34 mouse cellular contexts compared by ENCODE assay signal in genomic region chr8:119639798-119640197, GRCm38 (mm10). TPM values are rescaled to one million over a fixed set of nuclear protein-coding genes. Genes with fewer than 3 reads are reported as not detected.
A peak's percentile ranks its signal among the peaks of the same experiment; 100 is the strongest.
DNase-seq lines count a peak whose midpoint lies in the region; TF ChIP-seq lines count a peak whose summit lies in the region.
"Had no signal": no experiment of that assay in that cellular context is flagged by ENCODE, and none has a peak within 500 bp of the region (broad histone marks: within the 10 kb centered on the region; RNA-seq: fewer than 3 reads in every experiment).

No protein-coding gene starts in this region.

- no peaks in the 10 kb centered on the region for H3K27me3 ChIP-seq in testis, adult 2 months (ENCODE audit: control insufficient read depth, insufficient read depth, low read length)
- H3K27me3 ChIP-seq: embryonic facial prominence, embryonic 15.5 days; hindbrain, embryonic 15.5 days had no signal

- H3K4me3 ChIP-seq in gastrocnemius, adult 2 months = no peak overlapping the region
- H3K4me3 ChIP-seq in testis, adult 2 months (ENCODE audit: control insufficient read depth, low read depth, low read length) = no peak overlapping the region
- H3K4me3 ChIP-seq: embryonic facial prominence, embryonic 10.5 days; embryonic facial prominence, embryonic 15.5 days; forebrain, embryonic 12.5 days; hindbrain, embryonic 10.5 days; hindbrain, embryonic 15.5 days; layer of hippocampus, adult 2 months; liver, embryonic 12.5 days; midbrain, embryonic 13.5 days; neural tube, embryonic 13.5 days had no signal

- no peaks in the 10 kb centered on the region for H3K36me3 ChIP-seq in testis, adult 2 months (ENCODE audit: control insufficient read depth, insufficient read depth, low read length)
- H3K36me3 ChIP-seq: embryonic facial prominence, embryonic 10.5 days; embryonic facial prominence, embryonic 15.5 days; forebrain, embryonic 12.5 days; hindbrain, embryonic 10.5 days; hindbrain, embryonic 15.5 days; liver, embryonic 12.5 days; midbrain, embryonic 13.5 days; neural tube, embryonic 13.5 days had no signal

- no peak for TF ChIP-seq CTCF in gastrocnemius, adult 2 months (IDR thresholded peaks at IDR 0.05)
- no peak for TF ChIP-seq CTCF in testis, adult 2 months (IDR thresholded peaks at IDR 0.05; ENCODE audit: control insufficient read depth, insufficient read depth, insufficient replicate concordance, low read depth, low read length)

- TF ChIP-seq POLR2A in testis, adult 2 months (IDR thresholded peaks at IDR 0.05; ENCODE audit: control insufficient read depth, low read depth, low read length) = no peak

- DNase-seq in adrenal gland, adult (ENCODE audit: inconsistent age in 2 of 2, low spot score in 1 of 2) = peak; percentile 40 to 77
- no peak for DNase-seq in adrenal gland, postnatal 25 days
- DNase-seq in gastrocnemius, adult 2 months = no peak
- DNase-seq in gastrocnemius, postnatal 4 days (ENCODE audit: low spot score in 2 of 2) = no peak
- no peak for DNase-seq in testis, postnatal 14 days (ENCODE audit: low spot score)
- no peak for DNase-seq in left cerebral cortex, postnatal 14 days (ENCODE audit: low spot score in 2 of 2)
- DNase-seq in lung, postnatal 10 days = no peak
- DNase-seq: cerebellum, postnatal 25 days; forebrain, postnatal 0 days; gastrocnemius, postnatal 10 days; heart, postnatal 14 days; left cerebral cortex, postnatal 4 days; liver, postnatal 0 days; thymus, postnatal 14 days had no signal

- peak overlapping the region; percentile 75 for H3K27ac ChIP-seq in gastrocnemius, adult 2 months
- peak overlapping the region; percentile 25 for H3K27ac ChIP-seq in testis, adult 2 months (ENCODE audit: control insufficient read depth, insufficient read depth, low read depth, low read length)
- H3K27ac ChIP-seq: embryonic facial prominence, embryonic 10.5 days; embryonic facial prominence, embryonic 15.5 days; forebrain, embryonic 12.5 days; hindbrain, embryonic 10.5 days; hindbrain, embryonic 15.5 days; layer of hippocampus, adult 2 months; liver, embryonic 12.5 days; macrophage; midbrain, embryonic 13.5 days; neural tube, embryonic 13.5 days had no signal

- intact Hi-C loops in gastrocnemius, adult 2 months (cut with DNase I) = loop anchor here (1.0 kb wide), 1 partner anchor 30 kb away; no protein-coding TSS in a partner anchor
- intact Hi-C loops in left cerebral cortex, postnatal 14 days (cut with DNase I) = no loop called here

- peaks cover 7% of the 10 kb centered on the region for H3K4me1 ChIP-seq in testis, adult 2 months (ENCODE audit: control insufficient read depth, insufficient read depth, low read length)
- H3K4me1 ChIP-seq: liver, embryonic 12.5 days had no signal

RNA-seq across cellular contexts. Expression of gene Kcng4, which starts 4.3 kb away (rescaled TPM):
- total RNA-seq in adrenal gland, postnatal 25 days (2021) = 0.30 and 0.52 TPM in 2 replicates
- total RNA-seq in gastrocnemius, adult 2 months (2021) = 10 to 100 TPM; 14.1 to 14.3 TPM
- total RNA-seq in gastrocnemius, postnatal 4 days (2021) = under 1 TPM; 0.17 to 0.29 TPM
- polyA plus RNA-seq in testis, adult 2 months (2012; rRNA removed) = 12.3 and 13.3 TPM in 2 replicates
- total RNA-seq in left cerebral cortex, postnatal 14 days (2021) = 1 to 10 TPM; 2.2 to 2.4 TPM
- total RNA-seq: CH12.LX; granulocyte monocyte progenitor cell, adult 5-6 weeks; left cerebral cortex, postnatal 4 days; megakaryocyte-erythroid progenitor cell, adult 5-6 weeks had no signal
- polyA plus RNA-seq: activated CD4-positive, CD25-positive, alpha-beta regulatory T cell, adult 4 months; C2C12; heart, embryonic 14.5 days; inflammation-experienced regulatory T-cells, adult 6 months; liver, embryonic 12.5 days; liver, postnatal 0 days; macrophage; neural tube, embryonic 13.5 days had no signal

RNA-seq across cellular contexts. Expression of gene Wfdc1, which starts 26.4 kb away (rescaled TPM):
- 4.6 and 6.1 TPM in 2 replicates for total RNA-seq in adrenal gland, postnatal 25 days (2021)
- total RNA-seq in gastrocnemius, adult 2 months (2021) = 10 to 100 TPM; 96.5 to 98.7 TPM
- 10 to 100 TPM; 56.9 to 59.7 TPM for total RNA-seq in gastrocnemius, postnatal 4 days (2021)
- polyA plus RNA-seq in testis, adult 2 months (2012; rRNA removed) = 25.8 and 26.9 TPM in 2 replicates
- total RNA-seq in left cerebral cortex, postnatal 14 days (2021) = 1 to 10 TPM; 8.8 to 9.3 TPM
- total RNA-seq: CH12.LX; granulocyte monocyte progenitor cell, adult 5-6 weeks; megakaryocyte-erythroid progenitor cell, adult 5-6 weeks had no signal
- polyA plus RNA-seq: activated CD4-positive, CD25-positive, alpha-beta regulatory T cell, adult 4 months; C2C12; inflammation-experienced regulatory T-cells, adult 6 months; macrophage had no signal

RNA-seq across cellular contexts. Expression of gene Adad2, which starts 27.3 kb away (rescaled TPM):
- total RNA-seq in adrenal gland, postnatal 25 days (2021) = not detected in 2 replicates
- not detected for total RNA-seq in gastrocnemius, adult 2 months (2021)
- not detected for total RNA-seq in gastrocnemius, postnatal 4 days (2021)
- polyA plus RNA-seq in testis, adult 2 months (2012; rRNA removed) = 48.7 and 54.3 TPM in 2 replicates
- total RNA-seq in left cerebral cortex, postnatal 14 days (2021) = under 1 TPM in 1 of 2 experiments, not detected in 1; 0.29 TPM
- total RNA-seq: CH12.LX; forebrain, postnatal 0 days; gastrocnemius, postnatal 10 days; granulocyte monocyte progenitor cell, adult 5-6 weeks; heart, postnatal 14 days; megakaryocyte-erythroid progenitor cell, adult 5-6 weeks had no signal
- polyA plus RNA-seq: activated CD4-positive, CD25-positive, alpha-beta regulatory T cell, adult 4 months; C2C12; heart, embryonic 14.5 days; inflammation-experienced regulatory T-cells, adult 6 months; liver, embryonic 12.5 days; liver, postnatal 0 days; lung, postnatal 0 days; macrophage; midbrain, embryonic 13.5 days; neural tube, embryonic 13.5 days; stomach, embryonic 14.5 days had no signal

RNA-seq across cellular contexts. Expression of gene Taf1c, which starts 34.8 kb away (rescaled TPM):
- 14.0 and 15.7 TPM in 2 replicates for total RNA-seq in adrenal gland, postnatal 25 days (2021)
- total RNA-seq in gastrocnemius, adult 2 months (2021) = 1 to 10 TPM; 5.2 to 6.6 TPM
- 1 to 10 TPM; 5.8 to 6.1 TPM for total RNA-seq in gastrocnemius, postnatal 4 days (2021)
- polyA plus RNA-seq in testis, adult 2 months (2012; rRNA removed) = 6.3 and 6.9 TPM in 2 replicates
- 10 to 100 TPM; 10.5 to 12.1 TPM for total RNA-seq in left cerebral cortex, postnatal 14 days (2021)

Comparison
In these comparisons a context has a peak if more than half of its experiments do, and no peak if none do; other contexts are left out.
1. DNase-seq: peak in adrenal gland, adult (2 of 2); none in adrenal gland, postnatal 25 days (single experiment), gastrocnemius, adult 2 months (single experiment), gastrocnemius, postnatal 4 days (0 of 2), testis, postnatal 14 days (single experiment), left cerebral cortex, postnatal 14 days (0 of 2) and lung, postnatal 10 days (single experiment).